Mouse (Mus musculus): ENCODE results near the gene Hoxb5. TPM values are rescaled to one million over a fixed set of nuclear protein-coding genes. Genes with fewer than 3 reads are reported as not detected.

Hoxb5 gene
- polyA plus RNA-seq, 1 experiment: not detected

GRCm38 (mm10) chr11:96350791-96351190, 47.7 kb downstream of the Hoxb5 start:
- Histone ChIP-seq H3K4me3 (no peak overlapping the region), H3K4me2 (ENCODE audit: low read depth) (no peak overlapping the region), H3K27me3 (ENCODE audit: control insufficient read depth, insufficient read depth, insufficient read length) (peaks cover 59% of the 10 kb centered on the region), H3K79me2 (ENCODE audit: control insufficient read depth, insufficient read depth) (no peaks in the 10 kb centered on the region), H3ac (ENCODE audit: control insufficient read depth, insufficient read length) (no peak overlapping the region), H3K36me3 (ENCODE audit: control insufficient read depth, insufficient read depth) (no peaks in the 10 kb centered on the region)
- no peak for TF ChIP-seq POLR2AphosphoS2 (IDR thresholded peaks at IDR 0.05; ENCODE audit: insufficient read length, low read depth)
- TF ChIP-seq SRF (IDR thresholded peaks at IDR 0.05; ENCODE audit: control insufficient read depth, insufficient read length, low read depth): no peak
- no peak for TF ChIP-seq CEBPB (IDR thresholded peaks at IDR 0.05; ENCODE audit: insufficient read depth, poor library complexity, severe bottlenecking)
- TF ChIP-seq MYOG (IDR thresholded peaks at IDR 0.05; ENCODE audit: control insufficient read depth in 1 of 3, insufficient read depth in 1 of 3, insufficient read length in 2 of 3, low read depth in 2 of 3): no peak
- TF ChIP-seq MYOD1 (IDR thresholded peaks at IDR 0.05; ENCODE audit: control insufficient read depth in 1 of 3, insufficient read length in 2 of 3, low read depth in 2 of 3): no peak
- no peak for TF ChIP-seq POLR2A (IDR thresholded peaks at IDR 0.05; ENCODE audit: insufficient read length, low read depth)
- no peak for TF ChIP-seq E2F4 (IDR thresholded peaks at IDR 0.05; ENCODE audit: insufficient read depth)
- no peak for TF ChIP-seq MAX (IDR thresholded peaks at IDR 0.05; ENCODE audit: low read depth)
- no peak for TF ChIP-seq TCF12 (IDR thresholded peaks at IDR 0.05; ENCODE audit: insufficient read depth, poor library complexity, severe bottlenecking)
- no peak for TF ChIP-seq REST (IDR thresholded peaks at IDR 0.05; ENCODE audit: insufficient read depth, insufficient read length)
- no peak for TF ChIP-seq USF1 (IDR thresholded peaks at IDR 0.05; ENCODE audit: low read depth)
- no peak for TF ChIP-seq TCF3 (IDR thresholded peaks at IDR 0.05; ENCODE audit: insufficient read length, low read depth)

GRCm38 (mm10) chr11:96351312-96351711, 48.2 kb downstream of the Hoxb5 start:
- Histone ChIP-seq H3K4me3 (no peak overlapping the region), H3K36me3 (ENCODE audit: control insufficient read depth, insufficient read depth) (no peaks in the 10 kb centered on the region), H3K27me3 (ENCODE audit: control insufficient read depth, insufficient read depth, insufficient read length) (peaks cover 59% of the 10 kb centered on the region), H3K79me2 (ENCODE audit: control insufficient read depth, insufficient read depth) (no peaks in the 10 kb centered on the region), H3ac (ENCODE audit: control insufficient read depth, insufficient read length) (no peak overlapping the region), H3K4me2 (ENCODE audit: low read depth) (no peak overlapping the region)
- TF ChIP-seq USF1 (IDR thresholded peaks at IDR 0.05; ENCODE audit: low read depth) (no peak), MAX (IDR thresholded peaks at IDR 0.05; ENCODE audit: low read depth) (no peak), MYOG (IDR thresholded peaks at IDR 0.05; ENCODE audit: control insufficient read depth in 1 of 3, insufficient read depth in 1 of 3, insufficient read length in 2 of 3, low read depth in 2 of 3) (no peak), POLR2A (IDR thresholded peaks at IDR 0.05; ENCODE audit: insufficient read length, low read depth) (no peak), CEBPB (IDR thresholded peaks at IDR 0.05; ENCODE audit: insufficient read depth, poor library complexity, severe bottlenecking) (no peak), REST (IDR thresholded peaks at IDR 0.05; ENCODE audit: insufficient read depth, insufficient read length) (no peak), SRF (IDR thresholded peaks at IDR 0.05; ENCODE audit: control insufficient read depth, insufficient read length, low read depth) (no peak)

- Histone ChIP-seq H3ac (ENCODE audit: control insufficient read depth, insufficient read length) (no peak overlapping the region), H3K27me3 (ENCODE audit: control insufficient read depth, insufficient read depth, insufficient read length) (peaks cover 59% of the 10 kb centered on the region), H3K4me2 (ENCODE audit: low read depth) (no peak overlapping the region), H3K36me3 (ENCODE audit: control insufficient read depth, insufficient read depth) (no peaks in the 10 kb centered on the region), H3K79me2 (ENCODE audit: control insufficient read depth, insufficient read depth) (no peaks in the 10 kb centered on the region), H3K4me3 (no peak overlapping the region)
- no peak for TF ChIP-seq MYOG (IDR thresholded peaks at IDR 0.05; ENCODE audit: control insufficient read depth in 1 of 3, insufficient read depth in 1 of 3, insufficient read length in 2 of 3, low read depth in 2 of 3)
- no peak for TF ChIP-seq POLR2A (IDR thresholded peaks at IDR 0.05; ENCODE audit: insufficient read length, low read depth)
- no peak for TF ChIP-seq POLR2AphosphoS2 (IDR thresholded peaks at IDR 0.05; ENCODE audit: insufficient read length, low read depth)
- TF ChIP-seq SRF (IDR thresholded peaks at IDR 0.05; ENCODE audit: control insufficient read depth, insufficient read length, low read depth): no peak
- no peak for TF ChIP-seq CEBPB (IDR thresholded peaks at IDR 0.05; ENCODE audit: insufficient read depth, poor library complexity, severe bottlenecking)
- no peak for TF ChIP-seq MYOD1 (IDR thresholded peaks at IDR 0.05; ENCODE audit: control insufficient read depth in 1 of 3, insufficient read length in 2 of 3, low read depth in 2 of 3)
- TF ChIP-seq MAX (IDR thresholded peaks at IDR 0.05; ENCODE audit: low read depth): no peak
- no peak for TF ChIP-seq USF1 (IDR thresholded peaks at IDR 0.05; ENCODE audit: low read depth)
These were observed 48.7 kb downstream of the Hoxb5 start for GRCm38 (mm10) chr11:96351831-96352230.

- no peak for TF ChIP-seq MYOD1 (IDR thresholded peaks at IDR 0.05; ENCODE audit: control insufficient read depth in 1 of 3, insufficient read length in 2 of 3, low read depth in 2 of 3)
- TF ChIP-seq POLR2AphosphoS2 (IDR thresholded peaks at IDR 0.05; ENCODE audit: insufficient read length, low read depth): no peak
- TF ChIP-seq MYOG (IDR thresholded peaks at IDR 0.05; ENCODE audit: control insufficient read depth in 1 of 3, insufficient read depth in 1 of 3, insufficient read length in 2 of 3, low read depth in 2 of 3): no peak
- TF ChIP-seq SRF (IDR thresholded peaks at IDR 0.05; ENCODE audit: control insufficient read depth, insufficient read length, low read depth): no peak
- TF ChIP-seq TCF12 (IDR thresholded peaks at IDR 0.05; ENCODE audit: insufficient read depth, poor library complexity, severe bottlenecking): no peak
- TF ChIP-seq TCF3 (IDR thresholded peaks at IDR 0.05; ENCODE audit: insufficient read length, low read depth): no peak
- no peak for TF ChIP-seq CEBPB (IDR thresholded peaks at IDR 0.05; ENCODE audit: insufficient read depth, poor library complexity, severe bottlenecking)
- TF ChIP-seq E2F4 (IDR thresholded peaks at IDR 0.05; ENCODE audit: insufficient read depth): no peak
- no peak for TF ChIP-seq USF1 (IDR thresholded peaks at IDR 0.05; ENCODE audit: low read depth)
- no peak for TF ChIP-seq POLR2A (IDR thresholded peaks at IDR 0.05; ENCODE audit: insufficient read length, low read depth)
- TF ChIP-seq MAX (IDR thresholded peaks at IDR 0.05; ENCODE audit: low read depth): no peak
- TF ChIP-seq REST (IDR thresholded peaks at IDR 0.05; ENCODE audit: insufficient read depth, insufficient read length): no peak
- Histone ChIP-seq H3K36me3 (ENCODE audit: control insufficient read depth, insufficient read depth) (no peaks in the 10 kb centered on the region), H3K4me2 (ENCODE audit: low read depth) (no peak overlapping the region), H3K79me2 (ENCODE audit: control insufficient read depth, insufficient read depth) (no peaks in the 10 kb centered on the region), H3K4me3 (no peak overlapping the region), H3K27me3 (ENCODE audit: control insufficient read depth, insufficient read depth, insufficient read length) (peaks cover 62% of the 10 kb centered on the region), H3ac (ENCODE audit: control insufficient read depth, insufficient read length) (no peak overlapping the region)
These were observed 49.8 kb downstream of the Hoxb5 start for GRCm38 (mm10) chr11:96352691-96353521.

All from myocyte (in vitro differentiated cells).